Mouse (Mus musculus): ENCODE results near the gene Ssr1.

Gene Ssr1

DNA sequence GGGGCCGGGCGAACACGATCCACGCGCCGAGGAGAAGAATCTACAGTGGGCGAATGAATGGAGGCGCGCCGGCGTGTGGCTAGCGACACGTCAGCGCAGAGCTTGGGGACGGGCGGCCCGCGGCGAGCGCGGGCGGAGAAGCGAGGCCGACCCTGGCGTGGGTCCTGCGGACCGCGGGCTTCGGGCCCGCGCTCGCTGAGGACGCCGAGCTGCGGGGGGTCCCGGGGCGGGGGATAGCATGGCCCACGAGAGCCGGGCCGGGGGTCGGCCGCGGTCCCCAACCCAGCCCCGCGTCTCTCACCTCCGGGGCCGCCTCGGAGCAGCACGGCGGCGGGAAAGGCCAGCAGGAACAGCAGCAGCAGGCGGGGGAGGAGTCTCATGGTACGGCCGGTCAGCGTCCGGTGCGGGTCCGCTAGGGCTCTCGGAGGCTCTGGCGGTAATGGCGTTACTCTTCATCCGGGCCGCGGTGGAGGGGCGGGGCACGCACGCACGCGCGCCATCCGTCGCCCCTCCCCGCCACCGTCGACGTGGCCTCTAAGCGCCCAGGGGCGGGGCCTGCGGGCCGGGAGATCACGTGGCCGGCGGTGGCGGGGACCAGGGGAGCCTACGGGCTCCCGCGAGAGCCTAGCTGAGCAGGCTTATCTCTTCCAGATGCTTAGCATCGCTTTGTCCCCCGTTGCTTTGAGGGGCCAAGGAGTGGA lies at the start of gene Ssr1:
Gene Ssr1, minus strand, starts transcription at position 514 of the 701 bp plus-strand sequence.
- DNase-seq (ENCODE audit: low spot score): peak; percentile 94

GRCm38 (mm10) chr13:38037811-38038210 lies 43.8 kb upstream of the Ssr1 start:
- DNase-seq (ENCODE audit: low spot score): no peak

DNA sequence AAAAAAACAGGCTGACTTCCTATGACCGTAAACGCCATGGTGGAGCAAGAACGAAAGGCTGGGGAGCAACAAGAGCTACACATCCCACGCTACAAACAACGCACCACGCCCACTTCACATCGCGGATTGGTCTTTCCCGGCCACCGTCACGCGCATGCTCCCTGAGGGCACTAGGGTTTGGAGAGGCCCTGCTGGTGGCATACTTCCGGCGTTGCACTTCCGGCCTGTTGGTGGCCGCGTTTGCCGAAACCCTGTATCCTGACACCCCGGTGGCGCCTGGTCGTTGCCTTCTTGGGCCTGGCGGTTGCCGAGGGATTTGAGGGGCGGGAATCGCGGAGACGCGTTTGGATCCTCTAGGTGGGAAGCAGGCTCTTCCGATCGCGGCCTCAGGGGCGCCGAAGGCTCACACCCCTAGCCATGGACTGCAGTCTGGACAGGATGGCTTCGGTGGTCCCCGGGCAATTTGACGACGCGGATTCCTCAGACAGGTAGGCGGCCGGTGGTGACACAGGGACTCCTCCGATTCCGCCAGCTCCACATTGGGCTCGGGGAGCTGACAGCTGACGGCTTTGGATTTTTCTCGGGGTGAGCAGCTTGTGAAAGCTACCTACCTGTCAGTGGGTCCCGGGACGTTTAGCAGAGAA lies 43.1 kb upstream of the Ssr1 start, which contains the start of gene Cage1:
Gene Cage1, minus strand, starts transcription at position 26 of the 644 bp plus-strand sequence.
- DNase-seq (ENCODE audit: low spot score): peak; percentile 96

DNA sequence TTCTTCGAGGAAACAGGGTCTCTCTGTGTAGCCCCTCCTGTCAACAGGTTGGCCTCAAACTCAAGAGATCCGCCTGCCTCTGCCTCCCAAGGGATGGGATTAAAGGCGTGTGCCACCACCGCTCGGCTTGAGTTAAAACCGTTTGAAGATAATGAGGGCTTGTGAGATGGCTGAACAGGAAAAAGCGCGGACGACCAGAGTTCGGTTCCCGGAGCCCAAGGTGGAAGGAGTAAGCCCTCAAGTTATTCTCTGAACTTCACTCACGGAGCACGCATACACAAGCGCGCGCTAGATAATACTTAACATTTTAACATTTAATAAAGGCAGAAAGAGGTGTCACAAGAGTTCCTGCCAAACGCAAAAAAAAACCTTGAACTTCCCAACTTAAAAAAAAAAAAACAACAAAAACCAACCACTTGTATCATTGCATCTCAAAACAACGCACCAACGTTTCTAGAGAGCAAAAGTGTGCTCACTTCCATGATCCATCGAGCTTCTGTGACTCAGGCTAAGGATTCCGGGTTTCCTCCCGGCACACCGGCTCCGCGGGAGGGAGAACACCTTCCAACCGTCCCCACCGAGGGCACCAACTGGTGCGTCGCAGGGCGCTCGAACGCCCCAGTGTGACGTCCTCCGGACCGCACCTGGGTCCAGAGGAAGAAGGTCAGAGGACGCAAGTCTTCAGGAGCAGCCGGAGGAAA lies 42.5 kb upstream of the Ssr1 start, which contains the start of gene Riok1:
Gene Riok1, plus strand, starts transcription at position 653 of the 701 bp plus-strand sequence.
- no peak for DNase-seq (ENCODE audit: low spot score)

DNA sequence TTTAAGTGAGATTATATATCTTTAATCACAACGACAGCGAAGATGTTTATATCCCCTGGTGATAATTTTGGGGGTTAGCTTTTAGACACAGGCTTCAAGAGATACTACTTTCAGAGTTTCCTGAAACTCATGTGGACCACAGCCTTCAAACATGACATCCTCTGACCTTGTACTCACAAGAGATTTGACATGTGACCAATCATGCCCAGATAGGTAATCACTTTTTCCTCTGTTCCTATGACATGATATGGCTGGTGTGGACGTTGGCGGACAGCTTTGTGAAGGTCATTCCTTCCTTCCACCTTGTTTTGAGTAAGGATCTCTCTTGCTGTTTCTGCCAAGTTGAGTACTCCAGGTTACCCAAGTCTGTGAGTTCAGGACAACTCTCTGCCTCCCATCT lies 34.4 kb upstream of the Ssr1 start:
- DNase-seq (ENCODE audit: low spot score): no peak

DNA sequence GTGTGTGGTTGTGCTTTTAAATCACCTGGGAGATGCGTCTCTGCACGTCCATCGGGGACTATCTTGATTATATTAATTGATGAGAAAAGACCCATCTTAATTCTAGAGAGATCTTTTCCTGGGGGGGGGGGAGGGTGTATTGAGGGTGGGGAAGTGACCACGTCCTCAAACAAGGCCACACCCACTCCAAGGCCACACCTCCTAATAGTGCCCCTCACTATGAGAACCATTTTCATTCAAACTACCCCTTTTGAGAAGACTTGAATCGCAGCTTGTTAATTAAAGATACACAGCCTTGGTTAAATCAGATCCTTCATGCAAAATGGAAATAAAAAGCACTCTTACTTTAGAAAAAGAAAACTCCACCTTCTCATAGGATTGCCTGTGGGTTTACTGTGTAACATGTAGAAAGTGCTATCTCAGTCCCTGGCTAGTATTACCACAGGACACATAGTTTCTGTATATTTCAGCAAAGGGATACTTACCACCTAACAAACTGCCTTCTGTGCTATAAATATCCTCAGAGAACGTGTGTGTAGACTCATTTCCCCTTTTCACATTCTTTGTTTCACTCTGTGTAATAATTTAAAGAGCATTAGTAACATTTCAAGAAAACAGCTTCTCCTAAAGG lies 33.7 kb upstream of the Ssr1 start:
- DNase-seq (ENCODE audit: low spot score): no peak

DNA sequence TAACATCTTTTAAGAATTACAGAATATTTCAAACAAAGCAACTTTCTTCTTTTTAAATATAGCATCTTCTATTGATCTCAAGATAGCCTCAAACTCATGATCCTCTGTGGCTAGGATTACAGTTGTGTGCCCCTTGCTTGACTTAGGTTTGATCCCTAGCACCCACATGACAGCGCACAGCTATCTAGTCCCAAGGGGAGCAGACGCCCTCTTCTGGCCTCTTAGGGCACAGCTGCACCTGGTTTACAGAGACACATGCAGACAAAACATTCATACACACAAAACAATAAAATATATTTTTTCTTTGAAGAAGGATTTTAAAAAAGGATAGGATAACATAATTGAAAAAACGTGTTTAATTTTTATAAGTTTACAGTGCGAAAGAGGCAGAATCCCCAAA lies 31.9 kb upstream of the Ssr1 start:
- no peak for DNase-seq (ENCODE audit: low spot score)

- DNase-seq (ENCODE audit: low spot score): no peak
Observed at GRCm38 (mm10) chr13:38018791-38019190, 24.8 kb upstream of the Ssr1 start.

- DNase-seq (ENCODE audit: low spot score): no peak
Observed at GRCm38 (mm10) chr13:38015591-38015990, 21.6 kb upstream of the Ssr1 start.

DNA sequence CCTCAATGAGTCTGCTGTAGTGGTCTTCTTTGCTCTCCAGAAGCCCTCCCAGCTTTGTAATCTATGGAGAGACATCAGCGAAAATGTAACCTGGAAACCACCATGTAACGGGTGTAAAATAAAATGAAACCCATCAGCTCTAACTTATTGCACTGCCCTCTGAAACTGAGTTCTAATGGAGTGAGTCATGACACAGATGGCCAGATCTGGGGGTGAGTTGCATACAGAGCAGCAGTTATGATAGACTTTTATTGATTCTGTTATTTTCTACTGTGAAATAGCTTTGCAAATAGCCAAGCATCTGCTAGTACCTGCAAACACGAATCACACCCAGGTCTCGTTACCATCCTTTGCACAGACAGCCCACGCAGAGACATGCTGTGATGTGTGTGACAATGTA lies 18.4 kb upstream of the Ssr1 start:
- no peak for DNase-seq (ENCODE audit: low spot score)

- no peak for DNase-seq (ENCODE audit: low spot score)
Observed at GRCm38 (mm10) chr13:38010444-38010910, 16.5 kb upstream of the Ssr1 start.

GRCm38 (mm10) chr13:38009721-38010408 lies 15.8 kb upstream of the Ssr1 start:
- no peak for DNase-seq (ENCODE audit: low spot score)

- no peak for DNase-seq (ENCODE audit: low spot score)
Observed at GRCm38 (mm10) chr13:38007972-38008371, 14.0 kb upstream of the Ssr1 start.

DNA sequence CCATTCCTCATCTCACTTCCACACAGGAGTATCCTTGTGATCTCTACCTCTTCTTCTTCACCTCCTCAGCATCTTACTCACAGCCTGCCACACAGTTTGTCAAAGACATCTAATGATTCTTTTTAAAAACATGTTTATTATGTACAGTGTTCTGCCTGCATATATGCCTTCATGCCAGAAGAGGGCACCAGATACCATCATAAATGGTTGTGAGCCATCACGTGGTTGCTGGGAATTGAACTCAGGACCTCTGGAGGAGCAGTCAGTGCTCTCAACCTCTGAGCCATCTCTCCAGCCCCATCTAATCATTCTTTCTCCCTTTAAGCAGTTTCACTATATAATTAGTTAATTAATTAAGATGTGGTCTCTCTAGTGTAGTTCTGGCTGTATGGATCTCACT lies 8.4 kb upstream of the Ssr1 start:
- no peak for DNase-seq (ENCODE audit: low spot score)

DNA sequence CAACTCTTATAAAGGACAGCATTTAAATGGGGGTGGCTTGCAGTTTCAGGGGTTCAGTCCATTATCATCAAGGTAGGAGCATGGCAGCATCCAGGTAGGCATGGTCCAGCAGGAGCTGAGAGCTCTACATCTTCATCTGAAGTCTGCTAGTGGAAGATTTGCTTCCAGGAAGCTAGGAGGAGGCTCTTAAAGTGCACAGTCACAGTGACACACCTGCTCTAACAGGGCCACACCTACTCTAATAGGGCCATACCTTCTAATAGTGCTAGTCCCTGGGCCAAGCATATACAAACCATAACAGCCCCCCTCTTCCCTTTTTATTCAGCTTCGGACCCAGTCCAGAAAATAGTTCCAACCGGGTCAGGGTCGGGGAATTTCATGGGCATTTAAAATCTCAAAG lies 5.7 kb upstream of the Ssr1 start:
- DNase-seq (ENCODE audit: low spot score): no peak

DNA sequence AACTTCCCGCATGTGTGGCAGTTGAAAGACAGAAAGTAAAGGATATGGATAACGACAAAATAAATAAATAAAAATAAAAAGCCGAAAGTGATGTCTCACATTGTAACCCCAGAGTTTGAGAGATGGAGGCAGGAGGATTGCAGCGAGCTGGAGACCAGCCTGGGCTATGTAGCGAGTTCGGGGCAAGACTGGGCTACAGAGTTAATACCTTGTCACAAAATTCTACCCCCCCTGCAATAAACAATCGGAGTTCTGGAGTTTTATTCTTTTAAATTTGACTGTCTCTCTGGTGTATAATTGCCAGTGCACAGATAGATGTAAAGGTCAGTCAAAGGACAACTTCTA lies 360 bp upstream of the Ssr1 start:
- no peak for DNase-seq (ENCODE audit: low spot score)

DNA sequence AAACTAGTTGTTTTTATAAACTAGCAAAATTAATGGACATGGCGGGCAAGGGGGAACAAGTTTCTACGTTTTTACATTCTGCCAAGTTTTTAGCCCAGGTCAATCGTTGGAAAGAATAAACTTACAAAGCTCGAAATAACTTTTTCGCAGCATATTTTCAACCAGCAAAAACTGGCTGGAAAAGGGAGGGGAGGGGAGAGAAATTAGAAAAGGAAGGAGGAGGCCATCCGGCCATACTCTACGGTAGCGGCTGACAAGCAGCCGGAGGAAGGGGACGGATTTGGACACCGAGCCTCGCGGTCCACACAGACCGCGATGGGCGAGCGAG lies 677 bp downstream of the Ssr1 start:
- no peak for DNase-seq (ENCODE audit: low spot score)

- no peak for DNase-seq (ENCODE audit: low spot score)
Observed at GRCm38 (mm10) chr13:37992638-37993371, 1.2 kb downstream of the Ssr1 start.

- DNase-seq (ENCODE audit: low spot score): no peak
Observed at GRCm38 (mm10) chr13:37989701-37990100, 4.3 kb downstream of the Ssr1 start.

GRCm38 (mm10) chr13:37986166-37986565 lies 7.9 kb downstream of the Ssr1 start:
- DNase-seq (ENCODE audit: low spot score): no peak

- DNase-seq (ENCODE audit: low spot score): no peak
Observed at GRCm38 (mm10) chr13:37981063-37981462, 13.0 kb downstream of the Ssr1 start.
